Comparison of ENCODE assay signal across 17 mouse cellular contexts in the genomic region with DNA sequence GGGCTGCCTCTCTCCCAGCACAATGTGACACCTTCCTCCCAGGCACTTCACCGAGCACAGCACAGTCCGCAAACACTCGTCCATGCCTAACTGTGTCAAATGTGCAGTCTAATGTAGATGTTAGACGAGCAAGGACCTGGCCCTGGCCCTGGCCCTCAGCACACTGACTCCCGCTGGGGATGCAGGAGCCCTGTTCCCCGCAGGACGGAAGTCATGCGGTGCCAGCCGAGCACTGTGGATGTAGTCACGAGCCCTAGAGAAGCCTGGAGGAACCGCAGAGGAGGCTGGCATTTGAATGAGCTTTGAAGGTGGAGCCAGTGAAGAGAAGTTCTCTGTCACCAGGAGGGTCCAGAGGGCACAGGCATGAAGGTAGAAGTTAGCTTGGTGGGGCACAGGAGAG. TPM values are rescaled to one million over a fixed set of nuclear protein-coding genes. Genes with fewer than 3 reads are reported as not detected.
DNase-seq lines count a peak whose midpoint lies in the region; ATAC-seq and TF ChIP-seq lines count a peak whose summit lies in the region.
"Had no signal": no experiment of that assay in that cellular context is flagged by ENCODE, and none has a peak within 500 bp of the region (broad histone marks: within the 10 kb centered on the region; RNA-seq: fewer than 3 reads in every experiment).

No protein-coding gene starts in this region.

- peak overlapping the region; percentile 87 for H3K27ac ChIP-seq in heart, embryonic 12.5 days (ENCODE audit: poor library complexity, severe bottlenecking)
- no peak overlapping the region for H3K27ac ChIP-seq in lung, embryonic 14.5 days (ENCODE audit: low read depth)
- H3K27ac ChIP-seq in embryonic facial prominence, embryonic 10.5 days (replicated peaks): peak overlapping the region; percentile 1
- H3K27ac ChIP-seq: hindbrain, embryonic 15.5 days; stomach, embryonic 15.5 days had no signal

- DNase-seq in heart, postnatal 36 days: no peak
- no peak for DNase-seq in lung, embryonic 14.5 days
- DNase-seq in lung, adult 2 months: no peak
- no peak for DNase-seq in embryonic facial prominence, embryonic 10.5 days (ENCODE audit: low spot score)
- DNase-seq in urinary bladder, postnatal 10 days (ENCODE audit: low spot score): no peak
- DNase-seq: kidney, postnatal 10 days; spleen, adult 18-20 months had no signal

- TF ChIP-seq CTCF in lung, embryonic 14.5 days (IDR thresholded peaks at IDR 0.05; ENCODE audit: low read depth): no peak
- TF ChIP-seq CTCF in lung, adult 2 months (IDR thresholded peaks at IDR 0.05; ENCODE audit: insufficient read depth, low read length): no peak

- H3K9ac ChIP-seq in heart, embryonic 12.5 days: peak overlapping the region; percentile 3
- H3K9ac ChIP-seq in lung, embryonic 14.5 days: no peak overlapping the region
- H3K9ac ChIP-seq: embryonic facial prominence, embryonic 12.5 days; hindbrain, embryonic 15.5 days; stomach, embryonic 15.5 days had no signal

- no peak for TF ChIP-seq POLR2A in lung, adult 2 months (IDR thresholded peaks at IDR 0.05; ENCODE audit: borderline replicate concordance, extremely low read depth, low read depth, low read length)

- H3K36me3 ChIP-seq in heart, embryonic 12.5 days: no peaks in the 10 kb centered on the region
- no peaks in the 10 kb centered on the region; the same call in 1 of the 2 replicates for H3K36me3 ChIP-seq in lung, embryonic 14.5 days (ENCODE audit: insufficient read depth)
- H3K36me3 ChIP-seq in embryonic facial prominence, embryonic 10.5 days (replicated peaks): peaks cover 2% of the 10 kb centered on the region; the same call in 1 of the 2 replicates
- H3K36me3 ChIP-seq: embryonic facial prominence, embryonic 12.5 days; hindbrain, embryonic 15.5 days; stomach, embryonic 15.5 days had no signal

- no peak for ATAC-seq in heart, embryonic 12.5 days (ENCODE audit: insufficient number of reproducible peaks, low FRiP score)
- ATAC-seq in lung, embryonic 14.5 days (ENCODE audit: insufficient read depth): no peak
- peak; percentile 35; the same call in 1 of the 2 replicates for ATAC-seq in megakaryocyte progenitor cell, adult 5-6 weeks (replicated peaks; ENCODE audit: poor library complexity)
- ATAC-seq: intestine, postnatal 0 days had no signal

- peaks cover 92% of the 10 kb centered on the region for H3K4me1 ChIP-seq in heart, embryonic 12.5 days (replicated peaks)
- H3K4me1 ChIP-seq in lung, embryonic 14.5 days (ENCODE audit: insufficient read depth): peaks cover 38% of the 10 kb centered on the region
- H3K4me1 ChIP-seq in lung, adult 2 months (ENCODE audit: control insufficient read depth, insufficient read depth, low read length): peaks cover 33% of the 10 kb centered on the region
- peaks cover 87% of the 10 kb centered on the region for H3K4me1 ChIP-seq in embryonic facial prominence, embryonic 10.5 days

- peak overlapping the region; percentile 1; the same call in 1 of the 2 replicates for H3K4me2 ChIP-seq in heart, embryonic 12.5 days
- 0 out of 2 replicates have a peak overlapping the region, but pooled peaks have one; percentile 12 for H3K4me2 ChIP-seq in lung, embryonic 14.5 days
- H3K4me2 ChIP-seq: embryonic facial prominence, embryonic 12.5 days; hindbrain, embryonic 15.5 days; midbrain, embryonic 11.5 days; stomach, embryonic 15.5 days had no signal

- 45% methylated on average over 11 of the region's 11 CpGs for WGBS in heart, embryonic 12.5 days
- 43% methylated on average over 11 of the region's 11 CpGs for WGBS in lung, embryonic 14.5 days
- WGBS in lung, adult 2 months: 52% methylated on average over 11 of the region's 11 CpGs
- WGBS in embryonic facial prominence, embryonic 10.5 days: 68% methylated on average over 11 of the region's 11 CpGs

- intact Hi-C loops in heart, postnatal 36 days (cut with DNase I): no loop called here

- no peaks in the 10 kb centered on the region for H3K27me3 ChIP-seq in heart, embryonic 12.5 days (replicated peaks)
- H3K27me3 ChIP-seq in lung, embryonic 14.5 days (ENCODE audit: insufficient read depth, low read length): peaks cover 19% of the 10 kb centered on the region; the same call in 1 of the 2 replicates
- peaks cover 59% of the 10 kb centered on the region for H3K27me3 ChIP-seq in embryonic facial prominence, embryonic 10.5 days (replicated peaks; ENCODE audit: low read depth, poor library complexity, severe bottlenecking)
- H3K27me3 ChIP-seq: embryonic facial prominence, embryonic 12.5 days had no signal

- H3K4me3 ChIP-seq in heart, embryonic 12.5 days: no peak overlapping the region
- H3K4me3 ChIP-seq in lung, embryonic 14.5 days (ENCODE audit: low read depth, low read length): no peak overlapping the region
- no peak overlapping the region for H3K4me3 ChIP-seq in lung, adult 2 months (replicated peaks; ENCODE audit: extremely low read depth, low read depth, low read length)
- no peak overlapping the region for H3K4me3 ChIP-seq in embryonic facial prominence, embryonic 10.5 days
- H3K4me3 ChIP-seq: embryonic facial prominence, embryonic 12.5 days; hindbrain, embryonic 15.5 days; myocyte; stomach, embryonic 15.5 days had no signal

- no peaks in the 10 kb centered on the region for H3K9me3 ChIP-seq in heart, embryonic 12.5 days (replicated peaks)
- no peaks in the 10 kb centered on the region for H3K9me3 ChIP-seq in lung, embryonic 14.5 days (ENCODE audit: low read depth, low read length)
- no peaks in the 10 kb centered on the region for H3K9me3 ChIP-seq in embryonic facial prominence, embryonic 10.5 days
- H3K9me3 ChIP-seq: embryonic facial prominence, embryonic 12.5 days; hindbrain, embryonic 15.5 days; stomach, embryonic 15.5 days had no signal

RNA-seq across cellular contexts. Expression of a gene that starts 35.8 kb away (rescaled TPM):
- 13.1 and 13.3 TPM in 2 replicates for polyA plus RNA-seq in heart, embryonic 12.5 days (2016; fragmentation: Nextera tagmentation; extraction: Ambion mirVana)
- 10 to 100 TPM; 19.8 to 28.0 TPM for total RNA-seq in heart, postnatal 36 days (2021)
- polyA plus RNA-seq in lung, embryonic 14.5 days (2014; fragmentation: Nextera tagmentation; extraction: Ambion mirVana): 17.9 and 18.7 TPM in 2 replicates
- polyA plus RNA-seq in lung, adult 2 months (2012; rRNA removed): 18.8 and 26.4 TPM in 2 replicates
- 18.2 and 18.4 TPM in 2 replicates for polyA plus RNA-seq in embryonic facial prominence, embryonic 10.5 days (2016; fragmentation: Nextera tagmentation; extraction: Ambion mirVana)
- total RNA-seq in megakaryocyte progenitor cell, adult 5-6 weeks (2015): 17.4 and 17.8 TPM in 2 replicates
- 20.2 and 25.5 TPM in 2 replicates for total RNA-seq in megakaryocyte progenitor cell, adult 5-6 weeks (2017)

RNA-seq across cellular contexts. Expression of a gene that starts 36.2 kb away (rescaled TPM):
- polyA plus RNA-seq in heart, embryonic 12.5 days (2016; fragmentation: Nextera tagmentation; extraction: Ambion mirVana): 8.4 TPM in 2 replicates
- 10 to 100 TPM; 10.4 to 12.5 TPM for total RNA-seq in heart, postnatal 36 days (2021)
- 11.4 and 14.3 TPM in 2 replicates for polyA plus RNA-seq in lung, embryonic 14.5 days (2014; fragmentation: Nextera tagmentation; extraction: Ambion mirVana)
- 19.1 and 21.6 TPM in 2 replicates for polyA plus RNA-seq in lung, adult 2 months (2012; rRNA removed)
- 10.1 and 10.3 TPM in 2 replicates for polyA plus RNA-seq in embryonic facial prominence, embryonic 10.5 days (2016; fragmentation: Nextera tagmentation; extraction: Ambion mirVana)
- total RNA-seq in megakaryocyte progenitor cell, adult 5-6 weeks (2015): 7.8 and 8.3 TPM in 2 replicates
- total RNA-seq in megakaryocyte progenitor cell, adult 5-6 weeks (2017): 2.4 and 8.2 TPM in 2 replicates

RNA-seq across cellular contexts. Expression of a gene that starts 43.6 kb away (rescaled TPM):
- polyA plus RNA-seq in heart, embryonic 12.5 days (2016; fragmentation: Nextera tagmentation; extraction: Ambion mirVana): 0.15 and 0.21 TPM in 2 replicates
- total RNA-seq in heart, postnatal 36 days (2021): under 1 TPM; 0.11 to 0.25 TPM
- not detected in 2 replicates for polyA plus RNA-seq in lung, embryonic 14.5 days (2014; fragmentation: Nextera tagmentation; extraction: Ambion mirVana)
- polyA plus RNA-seq in lung, adult 2 months (2012; rRNA removed): 4.8 and 6.5 TPM in 2 replicates
- polyA plus RNA-seq in embryonic facial prominence, embryonic 10.5 days (2016; fragmentation: Nextera tagmentation; extraction: Ambion mirVana): 0.06 and 0.07 TPM in 2 replicates
- total RNA-seq in megakaryocyte progenitor cell, adult 5-6 weeks (2015): not detected in 2 replicates
- total RNA-seq in megakaryocyte progenitor cell, adult 5-6 weeks (2017): not detected in 2 replicates
- total RNA-seq: gastrocnemius, postnatal 4 days; liver, adult 2 months had no signal
- polyA plus RNA-seq: intestine, postnatal 0 days; myocyte had no signal

RNA-seq across cellular contexts. Expression of a gene that starts 53.4 kb away (rescaled TPM):
- polyA plus RNA-seq in heart, embryonic 12.5 days (2016; fragmentation: Nextera tagmentation; extraction: Ambion mirVana): 11.3 and 12.3 TPM in 2 replicates
- 1 to 10 TPM; 9.5 to 9.7 TPM for total RNA-seq in heart, postnatal 36 days (2021)
- polyA plus RNA-seq in lung, embryonic 14.5 days (2014; fragmentation: Nextera tagmentation; extraction: Ambion mirVana): 8.8 and 10.4 TPM in 2 replicates
- polyA plus RNA-seq in lung, adult 2 months (2012; rRNA removed): 11.1 and 13.0 TPM in 2 replicates
- 17.6 and 18.1 TPM in 2 replicates for polyA plus RNA-seq in embryonic facial prominence, embryonic 10.5 days (2016; fragmentation: Nextera tagmentation; extraction: Ambion mirVana)
- total RNA-seq in megakaryocyte progenitor cell, adult 5-6 weeks (2015): 9.1 and 9.8 TPM in 2 replicates
- total RNA-seq in megakaryocyte progenitor cell, adult 5-6 weeks (2017): 14.2 and 19.1 TPM in 2 replicates
